Mouse (Mus musculus) megakaryocyte, embryonic 14.5 days (primary cell): Measurements from ENCODE around the gene Prim1.

ENCODE experiments used
- FLI1 ChIP-seq: IDR thresholded peaks from 2 replicates; pipeline ENCODE4 v1.6.1; 2012; ENCODE audit warnings: low read length, inconsistent platforms, mixed read lengths
- GATA1 ChIP-seq: IDR thresholded peaks from 3 replicates; pipeline ENCODE4 v1.6.1; 2012; ENCODE audit warnings: mixed read lengths, low read length, inconsistent platforms, borderline replicate concordance

- TF ChIP-seq GATA1 = no peak
- TF ChIP-seq FLI1 = no peak
These were observed 7.5 kb upstream of the Prim1 start, which contains the start of gene Hsd17b6 for GRCm38 (mm10) chr10:128007446-128007845.
